Mouse (Mus musculus) forebrain, embryonic 14.5 days (tissue): Measurements from ENCODE around the gene Ino80b. TPM values are rescaled to one million over a fixed set of nuclear protein-coding genes. Genes with fewer than 3 reads are reported as not detected.

Experiments used
- ATAC-seq: fragments of 200-750 bp; cut with Nextera tagmentation; 2 replicates; pipeline ENCODE4 v1.8.0; 2017; ENCODE audit warnings: mild to moderate bottlenecking, moderate library complexity
- DNase-seq: peaks from one replicate; pipeline ENCODE4 v3.0.0-alpha.2; 2015; ENCODE audit warnings: low spot score
- H3K27ac ChIP-seq: fragments of 300-500 bp; sonication (generic); 2 replicates; pipeline ENCODE4 v1.5.1; 2014; ENCODE audit warnings: low read depth, mild to moderate bottlenecking, control low read depth, low read length, moderate library complexity
- H3K27me3 ChIP-seq: fragments of 300-500 bp; sonication (generic); replicated peaks from 2 replicates; pipeline ENCODE4 v1.6.1; 2014; ENCODE audit warnings: low read length, control low read depth, mixed read lengths; ENCODE audit not compliant: control insufficient read depth, insufficient read depth
- H3K36me3 ChIP-seq: fragments of 300-500 bp; sonication (generic); 2 replicates; pipeline ENCODE4 v1.6.1; 2014; ENCODE audit warnings: low read length, control low read depth; ENCODE audit not compliant: control insufficient read depth, insufficient read depth
- H3K4me1 ChIP-seq: fragments of 300-500 bp; sonication (generic); 2 replicates; pipeline ENCODE4 v1.6.1; 2014; ENCODE audit warnings: antibody characterized with exemption, low read length, control low read depth; ENCODE audit not compliant: control insufficient read depth, insufficient read depth
- H3K4me2 ChIP-seq: fragments of 300-500 bp; sonication (generic); 2 replicates; pipeline ENCODE4 v1.6.1; 2014; ENCODE audit warnings: mild to moderate bottlenecking, control low read depth, low read length
- H3K4me3 ChIP-seq: fragments of 300-500 bp; sonication (generic); 2 replicates; pipeline ENCODE4 v1.5.1; 2014; ENCODE audit warnings: low read depth, low read length, control low read depth
- H3K9ac ChIP-seq: fragments of 300-500 bp; sonication (generic); 2 replicates; pipeline ENCODE4 v1.6.1; 2014; ENCODE audit warnings: mild to moderate bottlenecking, low read length, control low read depth, moderate library complexity
- H3K9me3 ChIP-seq: fragments of 300-500 bp; sonication (generic); replicated peaks from 2 replicates; pipeline ENCODE4 v1.6.1; 2016; ENCODE audit warnings: low read length, control low read depth, mixed read lengths; ENCODE audit not compliant: control insufficient read depth
- WGBS: fragments of 180-500 bp; shearing (Covaris S2); extraction: QIAGEN DNeasy Blood & Tissue Kit; methylation state at CpG from one replicate; pipeline ENCODE4 v1.1.7; 2014; 5-methylcytosine and 5-hydroxymethylcytosine counted together
- polyA plus RNA-seq: library from polyadenylated mRNA; unstranded; fragments of >200 nt; fragmentation: Nextera tagmentation; extraction: Ambion mirVana; gene quantifications from 2 replicates; pipeline ENCODE4 v1.2.1, GENCODE M21; 2014

The Ino80b gene
- polyA plus RNA-seq, 1 experiment from 2014 or later, result 15.6 TPM

DNA sequence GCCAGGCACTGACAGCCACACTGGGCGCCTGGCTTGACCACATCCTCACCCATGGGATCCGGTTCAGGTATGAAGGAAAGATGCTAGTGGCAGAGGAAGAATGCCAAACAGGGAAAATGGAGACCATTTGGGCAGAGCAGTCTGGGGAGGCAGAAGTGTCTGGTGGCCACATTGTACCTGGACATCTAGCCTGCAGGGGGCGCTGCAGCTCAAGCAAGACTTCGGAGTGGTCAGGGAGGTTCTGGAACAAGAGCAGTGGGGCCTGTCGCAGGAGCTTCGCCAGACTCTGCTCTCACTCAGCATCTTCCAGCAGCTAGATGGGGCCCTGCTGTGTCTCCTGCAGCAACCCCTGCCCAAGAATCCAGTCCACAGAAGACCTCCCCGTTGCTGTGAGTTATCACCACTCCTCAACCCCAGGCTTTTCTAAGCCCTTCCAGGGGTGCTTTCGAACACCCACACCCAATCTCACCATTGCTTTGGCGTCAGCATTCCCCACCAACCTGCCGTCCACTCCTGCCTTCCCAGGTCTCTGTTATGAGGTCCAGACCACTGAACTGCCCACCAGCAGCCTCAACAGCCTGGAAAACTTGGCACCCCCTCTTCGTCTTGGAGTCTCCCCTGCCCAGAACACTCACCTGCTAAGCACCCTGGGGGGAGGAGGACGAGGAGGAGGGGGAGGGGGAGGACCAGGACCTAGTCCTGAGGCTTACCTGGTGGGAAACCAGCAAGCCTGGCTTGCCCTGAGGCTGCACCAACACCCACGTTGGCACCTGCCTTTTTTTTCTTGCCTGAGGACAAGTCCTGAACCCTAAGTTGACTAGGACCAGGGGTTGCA lies 17.4 kb downstream of the Ino80b start:
- Histone ChIP-seq H3K27me3 (no peaks in the 10 kb centered on the region), H3K4me3 (peak overlapping the region; percentile 94), H3K9ac (peak overlapping the region; percentile 93), H3K4me2 (peak overlapping the region; percentile 93), H3K4me1 (peaks cover 12% of the 10 kb centered on the region), H3K36me3 (0 out of 2 replicates have a peak, but pooled peaks cover 5% of the 10 kb centered on the region), H3K9me3 (no peaks in the 10 kb centered on the region), H3K27ac (no peak overlapping the region)
- DNase-seq (peak; percentile 74), ATAC-seq (no peak)
- WGBS, result 35% methylated on average over 13 of the region's 13 CpGs

DNA sequence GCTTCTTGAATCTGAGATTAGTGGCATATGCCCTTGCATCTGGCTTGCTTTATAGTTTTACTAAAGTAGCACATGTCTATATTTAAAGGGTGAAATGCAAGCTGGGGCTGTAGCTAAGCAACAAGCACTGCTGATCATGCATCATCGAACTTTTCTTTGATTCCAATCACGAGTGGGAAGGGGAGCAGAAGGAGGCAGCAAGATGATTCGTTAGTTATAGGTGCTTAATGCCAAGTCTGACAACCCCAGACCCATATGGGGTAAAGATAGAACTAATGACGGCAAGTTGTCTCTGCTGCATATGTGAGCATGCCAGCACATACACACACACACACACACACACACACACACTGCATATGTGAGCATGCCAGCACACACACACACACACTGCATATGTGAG lies 21.1 kb downstream of the Ino80b start:
- peak; percentile 84 for DNase-seq
- 47% methylated on average over 4 of the region's 4 CpGs for WGBS

DNA sequence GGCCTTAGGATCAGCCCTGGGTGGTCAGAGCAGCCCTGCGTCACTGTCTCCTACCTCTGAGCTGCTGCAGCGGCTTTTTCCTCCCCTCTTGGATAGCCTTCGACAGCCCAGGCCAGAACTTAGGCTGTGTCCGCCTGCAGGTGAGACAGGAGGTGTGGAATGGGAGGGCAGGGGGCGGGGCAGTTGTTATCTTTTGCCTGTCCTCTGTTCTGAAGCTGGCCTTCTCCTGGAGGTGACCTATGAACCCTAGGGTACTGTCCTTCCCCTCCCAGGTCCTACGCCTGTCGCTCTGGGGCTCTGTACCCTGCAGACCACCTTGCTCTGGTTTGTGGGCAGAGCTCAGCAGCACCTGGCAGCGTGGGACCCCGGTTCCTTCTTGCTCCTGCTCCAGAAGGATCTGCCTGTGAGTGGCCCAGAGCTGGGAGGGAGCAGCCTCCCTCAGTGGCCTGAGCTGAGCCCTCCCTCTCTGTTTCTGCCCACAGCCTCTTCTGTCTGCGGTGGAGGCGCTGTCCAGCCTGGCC lies 22.0 kb downstream of the Ino80b start:
- no peak overlapping the region for H3K4me3 ChIP-seq
- H3K4me1 ChIP-seq, result peaks cover 14% of the 10 kb centered on the region
- DNase-seq (no peak), ATAC-seq (no peak)
- H3K27me3 ChIP-seq, result no peaks in the 10 kb centered on the region
- H3K9me3 ChIP-seq, result no peaks in the 10 kb centered on the region
- H3K27ac ChIP-seq, result no peak overlapping the region
- H3K4me2 ChIP-seq, result peak overlapping the region; percentile 100; the same call in 1 of the 2 replicates
- H3K9ac ChIP-seq, result peak overlapping the region; percentile 80
- WGBS, result 45% methylated on average over 11 of the region's 11 CpGs
- no peaks in the 10 kb centered on the region for H3K36me3 ChIP-seq

More for the DNA sequence above, 21.1 kb downstream of the Ino80b start:
- no peak overlapping the region for H3K9ac ChIP-seq
- H3K27me3 ChIP-seq, result no peaks in the 10 kb centered on the region
- ATAC-seq, result peak; percentile 33; the same call in 1 of the 2 replicates
- H3K9me3 ChIP-seq, result no peaks in the 10 kb centered on the region
- H3K4me2 ChIP-seq, result no peak overlapping the region
- no peaks in the 10 kb centered on the region for H3K36me3 ChIP-seq
- H3K4me3 ChIP-seq, result no peak overlapping the region
- H3K27ac ChIP-seq, result no peak overlapping the region
- peaks cover 19% of the 10 kb centered on the region for H3K4me1 ChIP-seq

DNA sequence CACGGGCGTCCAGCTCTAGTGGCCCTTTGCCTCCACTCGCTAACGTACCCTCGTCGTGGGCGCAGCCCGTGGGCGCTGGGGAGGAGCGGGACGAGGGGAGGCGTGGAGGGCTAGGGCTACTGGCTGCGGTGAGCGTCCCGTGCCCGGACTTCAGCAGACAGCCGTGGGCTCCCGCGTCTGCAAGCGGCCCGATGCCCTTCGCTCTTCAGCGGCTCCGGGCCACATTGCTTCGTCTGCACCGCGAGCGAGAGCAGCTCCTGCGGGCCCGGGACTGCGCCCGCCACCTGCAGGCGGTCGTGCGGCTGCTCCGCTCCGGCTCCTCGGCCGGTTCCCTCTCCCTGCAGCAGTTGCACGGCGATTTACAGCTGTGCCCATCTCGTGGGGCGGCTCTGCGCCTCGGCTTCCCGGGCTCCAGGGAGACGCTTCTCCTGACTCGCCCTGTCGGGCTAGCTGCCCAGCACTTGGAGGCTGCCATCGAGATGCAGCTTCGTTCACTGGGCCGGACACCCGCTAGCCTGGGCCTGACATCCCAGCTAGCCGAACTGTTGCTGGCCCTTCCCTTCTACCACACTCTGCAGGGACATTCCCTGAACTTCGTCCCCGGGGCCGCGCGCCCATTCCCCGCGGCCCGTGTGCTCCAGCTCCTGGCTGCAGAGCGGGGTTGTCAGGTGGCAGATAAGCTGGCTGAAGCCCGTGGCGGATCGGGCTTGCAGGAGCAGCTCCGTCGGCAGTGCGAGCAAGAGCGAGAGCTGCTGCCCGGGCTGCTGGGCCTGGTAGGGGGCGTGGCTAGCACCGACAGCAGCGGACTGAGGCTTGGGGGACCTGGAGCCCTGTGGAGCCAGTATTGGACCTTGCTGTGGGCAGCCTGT lies 23.3 kb downstream of the Ino80b start:
- H3K9me3 ChIP-seq, result no peaks in the 10 kb centered on the region
- no peaks in the 10 kb centered on the region for H3K36me3 ChIP-seq
- H3K9ac ChIP-seq, result peak overlapping the region; percentile 80
- no peaks in the 10 kb centered on the region for H3K27me3 ChIP-seq
- H3K27ac ChIP-seq, result peak overlapping the region; percentile 66
- H3K4me2 ChIP-seq, result peak overlapping the region; percentile 100
- peak; percentile 78 for ATAC-seq
- under 1% methylated on average over 65 of the region's 74 CpGs for WGBS
- peak overlapping the region; percentile 72 for H3K4me3 ChIP-seq
- peak; percentile 70 for DNase-seq
- peaks cover 12% of the 10 kb centered on the region for H3K4me1 ChIP-seq

DNA sequence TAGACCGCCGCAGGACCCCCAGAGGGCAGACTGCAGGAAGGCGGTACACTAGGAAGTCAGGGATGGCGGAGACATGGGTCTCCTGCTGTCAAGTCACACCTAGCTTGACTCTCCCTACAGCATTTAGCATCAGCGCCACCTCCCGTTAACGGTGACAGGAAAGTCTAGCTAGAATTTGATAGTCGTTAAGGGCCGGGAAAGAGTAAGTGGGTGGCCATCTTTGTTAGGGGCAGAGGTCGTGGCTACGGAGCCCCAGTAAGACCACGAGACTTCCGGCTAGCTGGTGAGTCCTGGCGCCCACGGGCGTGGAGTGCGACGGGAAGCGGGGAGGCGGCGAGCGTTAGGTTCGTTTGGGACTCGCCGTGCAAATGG lies 23.9 kb downstream of the Ino80b start, which contains the start of the genes Ccdc142 and Gm42688:
TSS of gene Ccdc142 (plus strand) at position 286 of the 372 bp plus-strand sequence.
TSS of gene Gm42688 (plus strand) at position 302 of the 372 bp plus-strand sequence.
- H3K4me2 ChIP-seq, result peak within 1 kb of the TSS; percentile 100
- no peaks in the 10 kb centered on the region for H3K9me3 ChIP-seq
- WGBS, result 1% methylated on average over 25 of the region's 25 CpGs
- DNase-seq, result peak; percentile 91
- no peaks in the 10 kb centered on the region for H3K36me3 ChIP-seq
- H3K4me3 ChIP-seq, result peak within 1 kb of the TSS; percentile 72
- peak within 1 kb of the TSS; percentile 66 for H3K27ac ChIP-seq
- H3K4me1 ChIP-seq, result peaks cover 12% of the 10 kb centered on the region
- ATAC-seq, result peak; percentile 80
- peak within 1 kb of the TSS; percentile 80 for H3K9ac ChIP-seq
- H3K27me3 ChIP-seq, result no peaks in the 10 kb centered on the region

DNA sequence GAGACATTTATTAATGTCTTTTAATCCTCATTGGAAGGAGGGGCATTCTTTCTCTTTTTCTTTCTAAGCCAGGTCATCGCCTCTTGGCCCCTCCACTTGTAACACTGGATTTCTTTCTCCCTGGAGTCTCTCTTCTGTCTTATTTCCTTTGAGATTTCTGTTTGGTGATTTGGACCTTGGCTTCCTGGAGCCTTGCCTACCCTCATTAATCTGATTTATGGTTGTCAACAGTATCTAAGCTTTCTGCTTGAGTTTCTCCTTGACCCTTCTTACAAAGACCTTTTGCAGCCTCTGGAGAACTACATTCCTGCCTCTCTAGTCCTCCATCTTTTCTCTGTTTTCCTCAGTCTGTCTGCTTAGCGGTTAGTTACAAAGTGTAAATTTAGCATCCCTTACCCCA lies 26.8 kb downstream of the Ino80b start:
- no peak for ATAC-seq
- 83% methylated on average over 2 of the region's 2 CpGs for WGBS

DNA sequence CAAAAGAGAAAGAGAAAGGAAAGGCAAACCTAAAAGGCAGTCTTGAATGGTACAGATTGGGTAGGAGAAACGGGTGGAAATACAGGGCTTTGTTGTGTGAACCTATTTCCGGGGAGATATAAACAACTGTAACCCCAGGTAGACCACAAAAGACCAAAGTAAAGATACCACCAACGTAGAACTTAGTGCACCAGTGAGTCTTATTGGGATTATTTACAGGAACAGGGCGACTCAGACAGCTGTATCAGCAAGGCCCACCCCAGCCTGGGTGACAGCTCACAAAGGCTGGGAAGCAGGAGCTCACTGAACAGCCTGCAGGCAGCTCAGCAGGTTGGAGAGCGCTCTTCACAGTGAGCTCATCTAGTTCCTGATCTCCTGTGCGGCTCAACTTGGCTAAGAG lies 29.3 kb downstream of the Ino80b start:
- H3K27me3 ChIP-seq, result 0 out of 2 replicates have a peak, but pooled peaks cover under 1% of the 10 kb centered on the region
- H3K36me3 ChIP-seq, result no peaks in the 10 kb centered on the region
- no peak for ATAC-seq
- H3K4me1 ChIP-seq, result no peaks in the 10 kb centered on the region
- no peak for DNase-seq
- 49% methylated on average over 6 of the region's 6 CpGs for WGBS
- H3K4me2 ChIP-seq, result no peak overlapping the region
- H3K4me3 ChIP-seq, result no peak overlapping the region
- no peaks in the 10 kb centered on the region for H3K9me3 ChIP-seq
- no peak overlapping the region for H3K9ac ChIP-seq
- H3K27ac ChIP-seq, result no peak overlapping the region

More for the DNA sequence above, 26.8 kb downstream of the Ino80b start:
- H3K27me3 ChIP-seq, result no peaks in the 10 kb centered on the region
- DNase-seq, result no peak
- H3K4me2 ChIP-seq, result no peak overlapping the region
- H3K36me3 ChIP-seq, result no peaks in the 10 kb centered on the region
- no peak overlapping the region for H3K27ac ChIP-seq
- peaks cover 12% of the 10 kb centered on the region for H3K4me1 ChIP-seq
- no peak overlapping the region for H3K9ac ChIP-seq
- H3K9me3 ChIP-seq, result no peaks in the 10 kb centered on the region
- H3K4me3 ChIP-seq, result no peak overlapping the region

DNA sequence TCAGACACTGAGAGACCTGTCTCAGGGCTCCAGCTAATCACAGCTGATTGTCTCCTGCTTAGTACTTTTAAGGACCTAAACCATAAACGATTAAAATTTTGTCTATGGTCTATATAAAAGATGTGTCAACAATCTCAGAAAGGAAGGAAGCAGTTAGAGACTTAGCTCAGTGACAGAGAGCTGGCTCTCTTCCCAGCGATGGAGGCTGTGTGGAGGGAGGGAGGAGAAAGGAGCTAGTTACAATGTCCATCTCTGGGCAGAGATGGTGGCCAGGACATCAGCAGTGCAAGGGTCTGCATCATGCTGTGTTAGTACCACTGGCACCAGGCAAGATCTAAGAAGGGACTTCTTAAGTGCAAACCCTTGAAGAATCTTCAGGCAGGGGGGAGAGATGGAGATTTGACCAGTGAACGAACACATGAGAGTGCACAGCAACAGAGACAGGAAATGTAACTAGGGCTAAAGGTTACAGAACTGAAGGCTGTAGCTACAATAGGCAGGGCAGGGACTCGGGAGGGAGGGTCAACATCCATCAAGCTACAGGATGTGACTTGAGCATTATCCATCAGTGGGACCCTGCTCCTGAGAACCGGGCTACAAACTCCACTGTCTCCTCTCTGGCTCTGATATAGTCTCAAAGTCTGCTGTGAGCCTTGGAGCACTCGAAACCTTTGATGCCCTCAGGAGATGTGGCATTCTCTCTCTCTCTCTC lies 32.7 kb downstream of the Ino80b start:
- no peak overlapping the region for H3K9ac ChIP-seq
- H3K9me3 ChIP-seq, result no peaks in the 10 kb centered on the region
- H3K27me3 ChIP-seq, result peaks cover 26% of the 10 kb centered on the region
- DNase-seq (no peak), ATAC-seq (no peak)
- H3K27ac ChIP-seq, result no peak overlapping the region
- no peak overlapping the region for H3K4me3 ChIP-seq
- no peak overlapping the region for H3K4me2 ChIP-seq
- H3K4me1 ChIP-seq, result no peaks in the 10 kb centered on the region
- H3K36me3 ChIP-seq, result no peaks in the 10 kb centered on the region
- 47% methylated on average over 6 of the region's 6 CpGs for WGBS
